Mouse (Mus musculus): ENCODE data around the gene Arhgap11a. TPM values are rescaled to one million over a fixed set of nuclear protein-coding genes. Genes with fewer than 3 reads are reported as not detected.

The Arhgap11a gene
- 0.34 and 0.79 TPM in 2 replicates for polyA plus RNA-seq (2012; rRNA removed)

GRCm38 (mm10) chr2:113848245-113849121 lies at the start of gene Arhgap11a:
TSS of gene Arhgap11a (minus strand) at chr2:113848661.

DNA sequence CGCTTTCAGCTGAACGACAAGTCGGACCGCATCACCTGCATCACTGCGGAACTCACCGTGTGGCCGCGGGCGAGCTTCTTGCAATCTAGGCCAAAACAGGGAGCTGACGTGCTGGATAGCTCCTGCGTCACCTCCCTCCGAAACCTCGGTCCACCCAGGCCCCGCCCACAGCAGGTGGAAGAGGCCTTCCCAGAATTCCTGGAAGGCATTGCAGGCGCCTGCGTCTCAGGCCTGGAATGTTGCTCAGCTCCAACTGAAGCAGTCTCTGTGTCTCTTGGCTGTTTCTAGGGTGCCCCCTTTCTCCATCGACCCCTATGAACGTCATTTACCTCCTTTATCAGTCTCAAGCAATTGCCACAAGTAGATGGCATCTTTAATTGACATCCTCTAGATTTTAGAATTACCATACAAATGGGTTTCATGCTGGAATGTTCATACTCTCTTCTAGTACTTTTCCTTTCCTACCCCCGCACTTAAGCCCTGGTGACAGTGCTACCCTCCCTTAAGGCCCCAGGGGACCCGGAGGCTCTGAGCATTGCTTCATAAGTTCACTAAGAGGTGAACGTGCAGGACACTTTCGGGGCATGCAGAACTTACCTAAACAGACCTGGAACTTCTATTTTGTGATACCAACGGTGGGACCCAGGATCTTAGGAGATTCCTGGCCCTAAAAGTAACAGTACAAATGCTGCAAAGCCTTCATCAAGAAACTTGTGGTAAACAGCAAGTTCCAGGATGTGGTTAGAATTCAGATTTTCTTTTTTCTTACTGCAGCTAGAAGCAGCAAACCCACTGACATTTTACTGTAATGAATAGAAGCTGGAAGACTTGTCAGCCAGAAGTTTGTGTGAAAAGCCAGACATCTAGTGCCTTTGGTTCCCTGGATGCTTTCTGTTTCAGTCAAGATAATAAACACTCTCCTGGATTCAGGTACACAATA lies 19.2 kb downstream of the Arhgap11a start, which contains the start of gene Scg5:
Scg5 (minus strand) TSS at position 179 of the 940 bp plus-strand sequence.

Other genes starting within 250 kb of the Arhgap11a start
- gene Grem1, start 90.0 kb downstream of the Arhgap11a start, polyA plus RNA-seq (2012; rRNA removed), result 3.1 and 6.2 TPM in 2 replicates
- 2.1 and 2.9 TPM in 2 replicates for gene Scg5, start 19.5 kb downstream of the Arhgap11a start, polyA plus RNA-seq (2012; rRNA removed)
- 0.08 and 0.14 TPM in 2 replicates for gene Gjd2, start 165.0 kb upstream of the Arhgap11a start, polyA plus RNA-seq (2012; rRNA removed)
- 31.1 and 39.7 TPM in 2 replicates for gene Actc1, start 204.9 kb upstream of the Arhgap11a start, polyA plus RNA-seq (2012; rRNA removed)

Data from stomach, adult 2 months (tissue).